Mouse (Mus musculus) liver, embryonic 13.5 days (tissue): ENCODE results near the gene Ttyh3. TPM values are rescaled to one million over a fixed set of nuclear protein-coding genes. Genes with fewer than 3 reads are reported as not detected.

Source experiments
- ATAC-seq: fragments of 200-750 bp; cut with Nextera tagmentation; 2 replicates; pipeline ENCODE4 v1.8.0; 2017; ENCODE audit warnings: low read depth, mild to moderate bottlenecking, moderate number of reproducible peaks, moderate library complexity
- DNase-seq: peaks from one replicate; pipeline ENCODE4 v3.0.0; 2022
- H3K27ac ChIP-seq: fragments of 300-500 bp; sonication (generic); 2 replicates; pipeline ENCODE4 v1.5.1; 2015; ENCODE audit warnings: moderate library complexity, mild to moderate bottlenecking, inconsistent platforms
- H3K27me3 ChIP-seq: fragments of 300-500 bp; sonication (generic); 2 replicates; pipeline ENCODE4 v1.6.1; 2015; ENCODE audit warnings: mild to moderate bottlenecking, inconsistent platforms
- H3K36me3 ChIP-seq: fragments of 300-500 bp; sonication (generic); 2 replicates; pipeline ENCODE4 v1.6.1; 2015; ENCODE audit warnings: mild to moderate bottlenecking, inconsistent platforms
- H3K4me1 ChIP-seq: fragments of 300-500 bp; sonication (generic); replicated peaks from 2 replicates; pipeline ENCODE4 v1.6.1; 2015; ENCODE audit warnings: inconsistent platforms
- H3K4me2 ChIP-seq: fragments of 300-500 bp; sonication (generic); 2 replicates; pipeline ENCODE4 v1.6.1; 2015; ENCODE audit warnings: inconsistent platforms, mild to moderate bottlenecking, moderate library complexity
- H3K4me3 ChIP-seq: fragments of 300-500 bp; sonication (generic); replicated peaks from 2 replicates; pipeline ENCODE4 v1.5.1; 2015; ENCODE audit warnings: mild to moderate bottlenecking, inconsistent platforms
- H3K9ac ChIP-seq: fragments of 300-500 bp; sonication (generic); 2 replicates; pipeline ENCODE4 v1.6.1; 2015; ENCODE audit warnings: mild to moderate bottlenecking, inconsistent platforms
- H3K9me3 ChIP-seq: fragments of 300-500 bp; sonication (generic); replicated peaks from 2 replicates; pipeline ENCODE4 v1.6.1; 2016; ENCODE audit warnings: inconsistent platforms
- WGBS: fragments of 180-500 bp; shearing (Covaris S2); methylation state at CpG from one replicate; pipeline ENCODE4 v1.1.7; 2015; ENCODE audit not compliant: insufficient replicate concordance; 5-methylcytosine and 5-hydroxymethylcytosine counted together
- polyA plus RNA-seq: library from polyadenylated mRNA; unstranded; fragments of >200 nt; fragmentation: Nextera tagmentation; extraction: Ambion mirVana; gene quantifications from 2 replicates; pipeline ENCODE4 v1.2.1, GENCODE M21; 2015

The Ttyh3 gene
- polyA plus RNA-seq, 1 experiment from 2014 or later = 4.8 TPM

- DNase-seq = no peak
- peaks cover 70% of the 10 kb centered on the region for H3K4me1 ChIP-seq
- peaks cover 6% of the 10 kb centered on the region; the same call in 1 of the 2 replicates for H3K27me3 ChIP-seq
- no peak for ATAC-seq
- WGBS = 66% methylated on average over 7 of the region's 7 CpGs
- peak overlapping the region; percentile 36 for H3K9ac ChIP-seq
- H3K4me3 ChIP-seq = peak overlapping the region; percentile 48
- peak overlapping the region; percentile 100 for H3K4me2 ChIP-seq
- H3K9me3 ChIP-seq = no peaks in the 10 kb centered on the region
- H3K36me3 ChIP-seq = 0 out of 2 replicates have a peak, but pooled peaks cover 2% of the 10 kb centered on the region
- peak overlapping the region; percentile 74 for H3K27ac ChIP-seq
Measured at GRCm38 (mm10) chr5:140649881-140650414, 1.1 kb upstream of the Ttyh3 start.

GRCm38 (mm10) chr5:140649101-140649667, 353 bp upstream of the Ttyh3 start:
- Histone ChIP-seq H3K9me3 (no peaks in the 10 kb centered on the region), H3K9ac (peak overlapping the region; percentile 36), H3K27ac (peak overlapping the region; percentile 74), H3K4me2 (peak overlapping the region; percentile 100), H3K27me3 (peaks cover 6% of the 10 kb centered on the region; the same call in 1 of the 2 replicates), H3K4me1 (peaks cover 74% of the 10 kb centered on the region), H3K36me3 (0 out of 2 replicates have a peak, but pooled peaks cover 2% of the 10 kb centered on the region), H3K4me3 (peak overlapping the region; percentile 94)
- ATAC-seq (peak; percentile 90), DNase-seq (peak; percentile 96)
- 2% methylated on average over 26 of the region's 26 CpGs for WGBS

- Histone ChIP-seq H3K9me3 (no peaks in the 10 kb centered on the region), H3K27ac (peak overlapping the region; percentile 79), H3K36me3 (0 out of 2 replicates have a peak, but pooled peaks cover 2% of the 10 kb centered on the region), H3K27me3 (peaks cover 6% of the 10 kb centered on the region; the same call in 1 of the 2 replicates), H3K4me2 (peak overlapping the region; percentile 100), H3K9ac (peak overlapping the region; percentile 96), H3K4me3 (peak overlapping the region; percentile 94), H3K4me1 (peaks cover 83% of the 10 kb centered on the region)
- 17% methylated on average over 13 of the region's 13 CpGs for WGBS
- ATAC-seq (no peak), DNase-seq (no peak)
Measured at GRCm38 (mm10) chr5:140647821-140648518, 861 bp downstream of the Ttyh3 start.

DNA sequence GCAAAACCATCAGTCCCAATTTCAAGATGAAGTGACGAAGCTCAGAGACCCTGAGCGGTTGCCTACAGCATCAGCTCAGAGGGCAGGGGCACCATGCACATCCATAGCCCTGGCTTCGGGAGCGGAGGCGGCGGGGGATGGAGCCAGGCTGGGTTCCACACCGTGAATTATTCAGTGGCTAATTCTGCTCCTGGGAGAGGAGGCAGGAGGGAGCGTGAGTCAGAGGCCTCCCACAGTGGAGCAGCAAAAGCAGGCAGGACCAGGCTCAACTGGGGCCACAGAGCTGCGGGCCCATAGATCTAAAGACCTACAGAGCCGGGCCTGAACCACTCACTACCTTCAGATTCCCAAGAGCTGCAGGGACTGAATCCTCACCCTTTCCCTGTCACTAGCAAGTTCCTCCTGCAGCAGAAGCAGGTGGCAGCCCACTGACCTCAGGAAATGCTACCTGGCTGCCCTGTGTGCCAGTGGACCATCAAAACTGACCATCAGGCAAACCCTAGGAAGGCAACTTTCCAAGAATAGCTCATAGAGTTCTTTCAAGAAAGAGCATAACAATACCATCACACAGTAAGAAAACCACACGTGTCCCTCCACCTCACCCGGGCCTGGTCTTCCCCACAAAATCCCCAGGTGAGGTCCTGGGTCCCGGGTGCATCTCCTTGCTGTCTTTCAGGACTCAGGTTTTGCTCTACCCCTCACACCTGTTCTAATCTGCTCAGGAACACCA, 1.6 kb downstream of the Ttyh3 start:
- Histone ChIP-seq H3K4me3 (peak overlapping the region; percentile 94), H3K9me3 (no peaks in the 10 kb centered on the region), H3K4me2 (peak overlapping the region; percentile 100), H3K27ac (peak overlapping the region; percentile 92), H3K4me1 (peaks cover 90% of the 10 kb centered on the region), H3K27me3 (peaks cover 6% of the 10 kb centered on the region; the same call in 1 of the 2 replicates), H3K36me3 (0 out of 2 replicates have a peak, but pooled peaks cover 2% of the 10 kb centered on the region), H3K9ac (peak overlapping the region; percentile 96)
- DNase-seq (no peak), ATAC-seq (no peak)
- WGBS = 74% methylated on average over 13 of the region's 13 CpGs

- Histone ChIP-seq H3K27me3 (peaks cover 5% of the 10 kb centered on the region; the same call in 1 of the 2 replicates), H3K36me3 (0 out of 2 replicates have a peak, but pooled peaks cover 2% of the 10 kb centered on the region), H3K9ac (peak overlapping the region; percentile 96), H3K27ac (peak overlapping the region; percentile 92), H3K4me1 (peaks cover 95% of the 10 kb centered on the region), H3K4me3 (no peak overlapping the region), H3K9me3 (no peaks in the 10 kb centered on the region), H3K4me2 (peak overlapping the region; percentile 100)
- DNase-seq = no peak
- no peak for ATAC-seq
- WGBS = 87% methylated on average over 6 of the region's 6 CpGs
Measured at GRCm38 (mm10) chr5:140646171-140646570, 2.7 kb downstream of the Ttyh3 start.

DNA sequence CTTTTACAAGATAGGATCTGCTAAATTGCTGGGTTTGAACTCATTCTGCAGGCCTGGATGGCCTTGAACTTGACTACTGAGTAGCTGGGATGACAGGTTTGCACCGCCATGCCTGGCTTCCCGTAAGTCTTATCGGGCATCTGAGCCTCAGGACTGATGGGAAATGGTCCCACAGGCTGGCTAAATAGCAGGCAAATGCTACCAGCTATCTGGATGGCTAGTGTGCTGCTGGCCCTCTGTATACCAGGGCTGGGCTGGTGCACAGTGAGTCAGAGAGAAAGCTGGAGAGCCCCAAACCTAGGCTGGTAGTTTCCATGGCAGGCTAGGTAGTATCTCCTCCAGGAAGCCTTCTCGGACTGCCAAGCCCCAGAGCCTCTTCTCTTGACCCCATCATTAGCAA, 3.4 kb downstream of the Ttyh3 start:
- no peak for ATAC-seq
- peak overlapping the region; percentile 69 for H3K4me2 ChIP-seq

GRCm38 (mm10) chr5:140644702-140645201, 4.1 kb downstream of the Ttyh3 start:
- peak; percentile 77 for DNase-seq
- 18% methylated on average over 15 of the region's 15 CpGs for WGBS

More for the DNA sequence above, 3.4 kb downstream of the Ttyh3 start:
- H3K4me3 ChIP-seq = peak overlapping the region; percentile 29
- 29% methylated on average over 4 of the region's 4 CpGs for WGBS
- H3K4me1 ChIP-seq = peaks cover 95% of the 10 kb centered on the region
- H3K27ac ChIP-seq = peak overlapping the region; percentile 92
- H3K27me3 ChIP-seq = no peaks in the 10 kb centered on the region
- no peaks in the 10 kb centered on the region for H3K9me3 ChIP-seq
- DNase-seq = peak; percentile 30
- 0 out of 2 replicates have a peak, but pooled peaks cover 2% of the 10 kb centered on the region for H3K36me3 ChIP-seq
- peak overlapping the region; percentile 96 for H3K9ac ChIP-seq

DNA sequence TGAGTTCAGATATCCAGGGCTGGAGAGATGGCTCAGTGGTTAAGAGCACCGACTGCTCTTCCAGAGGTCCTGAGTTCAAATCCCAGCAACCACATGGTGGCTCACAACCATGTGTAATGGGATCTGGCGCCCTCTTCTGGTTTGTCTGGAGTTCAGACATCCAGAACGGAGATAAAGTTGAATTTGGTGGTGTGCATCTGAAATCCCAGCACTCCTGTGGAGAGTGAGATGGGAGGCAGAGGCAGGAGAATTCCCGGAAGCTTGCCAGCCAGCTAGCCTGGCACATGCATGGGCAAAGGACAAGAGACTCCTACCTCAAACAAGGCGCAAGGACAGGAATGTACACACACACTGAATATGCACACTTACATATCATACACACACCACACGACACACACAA, 4.6 kb downstream of the Ttyh3 start:
- no peaks in the 10 kb centered on the region for H3K27me3 ChIP-seq
- no peaks in the 10 kb centered on the region for H3K9me3 ChIP-seq
- H3K9ac ChIP-seq = peak overlapping the region; percentile 96; the same call in 1 of the 2 replicates
- ATAC-seq = no peak
- 62% methylated on average over 6 of the region's 6 CpGs for WGBS
- DNase-seq = no peak
- H3K4me1 ChIP-seq = peaks cover 84% of the 10 kb centered on the region
- peak overlapping the region; percentile 69 for H3K4me2 ChIP-seq
- peak overlapping the region; percentile 92 for H3K27ac ChIP-seq
- peak overlapping the region; percentile 29 for H3K4me3 ChIP-seq
- H3K36me3 ChIP-seq = peaks cover 7% of the 10 kb centered on the region; the same call in 1 of the 2 replicates

More at GRCm38 (mm10) chr5:140644702-140645201, 4.1 kb downstream of the Ttyh3 start:
- Histone ChIP-seq H3K27me3 (no peaks in the 10 kb centered on the region), H3K4me1 (peaks cover 89% of the 10 kb centered on the region), H3K36me3 (peaks cover 7% of the 10 kb centered on the region; the same call in 1 of the 2 replicates), H3K4me3 (peak overlapping the region; percentile 29), H3K9me3 (no peaks in the 10 kb centered on the region), H3K27ac (peak overlapping the region; percentile 92), H3K9ac (peak overlapping the region; percentile 96), H3K4me2 (peak overlapping the region; percentile 69)
- ATAC-seq = peak; percentile 72

DNA sequence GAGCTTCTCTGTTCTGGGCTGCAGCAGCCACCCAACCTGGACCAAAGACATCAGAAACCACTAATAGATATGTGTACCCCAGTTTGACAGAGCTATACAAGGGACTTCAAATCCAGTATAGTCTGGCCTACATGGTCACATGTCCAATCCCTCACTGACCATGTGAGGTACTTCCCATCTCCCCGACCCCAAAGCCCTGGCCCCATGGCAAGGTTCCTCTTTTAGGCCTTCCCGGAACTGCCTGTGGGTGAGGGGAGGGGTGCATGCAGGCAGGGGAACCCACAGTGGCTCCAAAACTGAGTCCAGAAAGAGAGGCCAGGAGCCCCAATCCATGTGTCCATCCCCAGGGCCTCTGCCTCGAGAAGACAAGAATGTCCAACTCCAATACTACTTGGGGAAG, 6.8 kb downstream of the Ttyh3 start:
- ATAC-seq (no peak), DNase-seq (no peak)
- Histone ChIP-seq H3K9ac (no peak overlapping the region), H3K4me3 (no peak overlapping the region), H3K36me3 (peaks cover 21% of the 10 kb centered on the region), H3K9me3 (no peaks in the 10 kb centered on the region), H3K27ac (peak overlapping the region; percentile 92), H3K4me1 (peaks cover 79% of the 10 kb centered on the region), H3K4me2 (no peak overlapping the region), H3K27me3 (no peaks in the 10 kb centered on the region)
- WGBS = 18% methylated on average over 3 of the region's 3 CpGs

DNA sequence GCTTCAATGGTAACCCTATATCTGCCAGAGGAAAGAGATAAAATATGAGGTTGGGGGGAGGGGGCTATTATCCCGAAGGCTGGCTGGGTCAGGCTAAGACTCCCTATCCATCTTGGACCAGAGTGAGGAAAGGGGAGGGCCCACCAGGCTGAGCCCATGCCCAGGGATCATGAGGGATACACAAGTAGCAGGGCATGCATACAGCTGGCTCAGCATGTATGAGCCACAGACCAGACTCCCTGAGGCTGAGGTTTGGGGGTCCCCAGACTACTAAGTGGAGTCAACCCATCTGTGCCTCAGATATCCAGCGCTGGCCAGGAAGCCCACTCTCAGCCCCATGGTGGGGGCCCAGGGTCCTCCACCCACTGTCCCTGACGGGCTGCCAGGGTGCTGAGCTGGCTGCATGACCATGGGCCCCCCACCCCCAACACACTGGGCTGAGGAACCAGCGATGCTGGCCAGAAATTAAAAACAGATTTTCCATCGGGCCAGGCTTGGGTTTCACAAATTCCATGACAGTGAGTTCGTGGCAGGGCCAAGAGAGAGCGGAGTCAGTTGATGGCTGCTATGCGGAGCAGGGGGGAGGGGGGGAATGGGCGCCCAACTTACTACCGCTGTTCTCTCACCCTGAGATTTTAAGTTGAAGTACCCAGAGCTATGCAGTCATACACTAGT, 7.4 kb downstream of the Ttyh3 start:
- Histone ChIP-seq H3K4me3 (no peak overlapping the region), H3K4me1 (peaks cover 76% of the 10 kb centered on the region)

More for the DNA sequence above, 7.4 kb downstream of the Ttyh3 start:
- H3K27ac ChIP-seq = peak overlapping the region; percentile 53
- no peaks in the 10 kb centered on the region for H3K9me3 ChIP-seq
- peaks cover 19% of the 10 kb centered on the region for H3K36me3 ChIP-seq
- DNase-seq (no peak), ATAC-seq (no peak)
- WGBS = 60% methylated on average over 10 of the region's 10 CpGs
- no peak overlapping the region for H3K9ac ChIP-seq
- H3K27me3 ChIP-seq = no peaks in the 10 kb centered on the region
- no peak overlapping the region for H3K4me2 ChIP-seq
